Mouse (Mus musculus) neural tube, embryonic 10.5 days (tissue): ENCODE measurements around the gene Parp14.
A peak's percentile ranks its signal among the peaks of the same experiment; 100 is the strongest.
"Not testable (repeated sequence)": the region's sequence is repeated elsewhere in the genome, so short reads cannot be mapped to it uniquely, and the experiment has no call there.

Experiments
- DNase-seq: peaks from one replicate; pipeline ENCODE4 v3.0.0-alpha.2; 2017; ENCODE audit warnings: low spot score; ENCODE audit errors: extremely low spot score

Parp14 gene

DNA sequence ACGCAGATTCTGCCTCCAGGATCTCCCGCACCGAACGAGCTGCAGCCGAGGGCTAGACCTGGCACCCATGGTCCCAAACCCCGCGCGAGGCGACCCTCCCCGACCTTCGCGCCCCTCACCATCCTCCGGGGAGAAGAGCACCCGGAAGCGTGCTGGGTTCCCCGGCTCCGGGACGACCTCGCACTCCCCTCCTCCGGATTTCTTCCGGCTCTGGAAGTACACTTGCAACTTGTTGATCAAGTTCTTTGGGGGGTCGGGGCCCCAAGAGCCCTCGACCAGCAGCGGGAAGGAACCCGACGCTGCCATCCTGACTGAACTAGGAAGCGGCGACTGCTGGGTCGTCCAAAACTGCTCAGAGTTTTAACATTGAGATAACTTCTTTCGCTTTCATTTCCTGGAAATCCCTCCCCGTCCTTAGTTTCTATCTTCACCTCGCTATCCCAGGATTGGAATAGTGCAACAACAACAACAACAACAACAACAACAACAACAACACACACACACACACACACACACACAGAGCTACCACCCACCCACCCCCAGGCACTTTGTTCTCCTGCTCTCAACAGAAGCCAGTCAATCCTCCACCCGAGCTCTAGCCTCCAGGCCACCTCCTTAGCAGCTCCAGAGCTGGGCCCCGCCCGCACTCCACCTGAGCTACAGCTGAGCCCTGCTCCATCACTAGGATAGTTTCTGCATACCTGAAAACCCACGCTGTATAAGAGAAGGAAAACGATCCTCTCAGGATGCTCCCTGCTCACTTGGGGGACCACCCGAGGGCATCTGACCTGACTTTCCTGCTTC, at the start of gene Parp14:
Parp14 (minus strand) TSS at position 497 of the 804 bp plus-strand sequence.
- DNase-seq: peak; percentile 58

DNA sequence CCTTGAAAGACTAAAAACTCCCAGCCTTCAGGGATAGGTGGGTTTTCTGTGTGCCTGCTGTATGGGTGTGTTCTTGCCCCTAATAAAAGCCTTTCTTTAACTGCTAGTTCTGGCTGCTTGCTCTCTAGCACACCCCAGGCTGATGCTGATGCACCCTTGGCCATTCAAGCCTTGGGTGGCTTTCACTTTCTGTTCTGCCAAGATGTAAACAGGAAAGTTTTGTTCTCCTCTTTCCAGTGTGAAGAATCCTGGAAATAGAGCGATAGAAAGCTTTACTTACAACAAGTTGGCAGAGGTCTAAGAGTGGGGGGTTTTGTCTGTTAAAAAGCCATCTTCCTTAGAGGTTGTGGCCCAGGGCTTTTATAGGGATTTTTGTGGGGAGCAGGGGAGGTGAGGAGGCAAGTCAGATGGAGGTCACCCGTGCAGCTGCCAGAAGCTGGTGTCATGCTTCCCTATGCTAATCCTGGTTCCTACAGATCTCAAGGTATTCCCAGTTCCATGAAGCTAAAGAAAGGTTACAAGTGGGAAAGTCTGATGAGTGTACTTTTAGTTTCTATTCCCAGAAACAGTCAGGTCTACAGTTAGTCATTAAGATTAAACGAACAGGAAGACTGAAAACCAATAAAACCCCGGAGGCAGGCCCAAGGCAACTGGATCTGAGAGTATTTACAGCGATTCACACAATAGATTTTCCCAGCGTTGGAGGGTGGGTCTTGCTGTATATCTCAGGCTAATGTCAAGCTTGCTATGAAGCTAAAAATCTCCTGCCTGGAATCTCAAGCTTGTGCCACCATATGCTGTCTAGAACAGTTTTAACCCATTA, 47.6 kb upstream of the Parp14 start:
- no peak for DNase-seq

DNA sequence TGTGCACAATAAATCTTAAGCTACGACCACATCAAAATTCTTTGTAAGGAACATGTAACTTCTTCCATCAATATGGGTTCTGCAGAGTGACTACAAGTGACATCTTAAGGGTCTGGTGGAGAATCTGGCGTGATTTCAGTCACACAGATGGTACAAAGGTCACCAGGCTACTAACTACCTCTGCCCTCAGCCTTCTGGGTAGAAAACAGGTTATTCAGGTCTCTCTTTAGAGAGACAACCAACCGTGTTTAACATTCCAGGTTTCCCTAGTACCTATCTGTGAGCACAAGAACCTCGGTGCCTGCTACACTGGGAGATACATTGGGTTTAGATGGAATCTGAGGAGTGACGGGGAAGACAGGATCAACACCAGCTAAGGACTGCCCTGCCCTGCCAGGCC, 43.0 kb upstream of the Parp14 start:
- no peak for DNase-seq

DNA sequence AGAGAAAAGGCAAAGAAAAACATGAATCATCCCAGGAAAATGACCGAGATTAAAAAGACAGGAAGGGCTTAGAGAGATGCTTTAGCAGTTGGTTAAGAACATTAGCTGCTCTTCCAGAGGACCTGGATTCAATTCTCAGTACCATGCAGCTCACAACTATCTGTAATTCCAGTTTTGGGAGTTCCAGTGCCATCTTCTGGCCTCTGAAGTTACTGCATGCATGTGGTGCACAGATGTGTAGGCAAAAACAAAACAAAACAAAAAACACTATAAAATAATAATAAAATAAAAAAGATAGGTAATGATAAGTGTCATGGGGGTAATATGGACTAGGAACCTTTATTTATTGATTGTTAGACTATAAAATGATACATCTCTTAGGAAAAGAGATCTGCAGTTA, 42.2 kb upstream of the Parp14 start:
- DNase-seq: no peak

DNA sequence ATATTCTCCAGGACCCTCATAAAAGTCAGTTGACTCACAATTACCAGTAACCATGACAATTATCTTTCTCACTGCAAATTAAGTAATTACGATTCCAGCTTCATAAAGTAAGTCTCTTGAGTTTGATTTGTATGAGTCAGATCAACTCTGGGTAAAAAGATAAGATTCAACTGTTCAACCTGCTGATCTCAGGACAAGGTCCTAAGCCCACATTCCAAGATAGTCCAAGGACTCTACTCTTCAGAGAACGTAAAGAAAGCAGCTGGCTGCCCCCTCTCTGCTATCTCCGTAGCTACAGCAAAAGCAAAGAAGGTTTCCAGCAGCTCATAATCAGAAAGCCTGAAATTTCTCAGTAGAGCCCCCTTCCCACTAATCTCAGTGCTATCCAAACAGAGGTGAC, 40.1 kb upstream of the Parp14 start:
- no peak for DNase-seq

DNA sequence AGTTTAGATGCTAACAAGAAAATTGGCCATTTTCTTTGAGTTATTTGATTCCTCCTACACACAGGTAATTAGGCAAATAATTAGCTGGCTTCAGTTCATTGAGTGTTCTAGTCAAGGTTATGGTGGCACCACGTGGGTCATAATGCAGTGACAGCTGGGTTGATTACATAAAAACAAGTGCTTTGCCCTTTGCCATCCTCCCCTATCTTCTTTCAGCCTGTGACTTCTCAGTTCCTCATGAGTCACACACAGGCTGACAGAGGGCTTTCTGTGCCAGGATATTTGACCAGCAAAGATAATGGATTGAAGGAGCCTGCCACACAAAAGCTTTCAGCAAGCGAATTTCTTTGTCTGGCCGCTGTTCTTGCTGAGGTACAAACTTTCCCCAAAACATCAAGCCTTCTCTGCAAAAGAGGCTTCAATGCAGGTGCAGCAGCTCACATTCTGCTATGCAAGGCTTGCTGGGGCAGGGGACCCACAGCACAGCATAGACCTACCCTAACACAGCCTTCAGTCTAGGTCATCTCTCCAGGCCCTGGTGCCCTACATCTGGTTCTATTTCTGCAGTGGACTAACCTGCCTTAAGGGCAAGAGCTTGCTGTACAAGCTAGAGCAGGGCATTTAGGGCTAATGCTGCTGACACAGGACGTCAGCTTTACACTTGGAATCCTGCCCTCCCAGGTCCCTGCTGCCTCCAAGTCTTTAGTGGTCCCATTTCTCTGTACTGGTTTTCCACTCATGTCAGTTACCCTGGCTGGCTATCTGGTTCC, 36.3 kb upstream of the Parp14 start:
- no peak for DNase-seq

DNA sequence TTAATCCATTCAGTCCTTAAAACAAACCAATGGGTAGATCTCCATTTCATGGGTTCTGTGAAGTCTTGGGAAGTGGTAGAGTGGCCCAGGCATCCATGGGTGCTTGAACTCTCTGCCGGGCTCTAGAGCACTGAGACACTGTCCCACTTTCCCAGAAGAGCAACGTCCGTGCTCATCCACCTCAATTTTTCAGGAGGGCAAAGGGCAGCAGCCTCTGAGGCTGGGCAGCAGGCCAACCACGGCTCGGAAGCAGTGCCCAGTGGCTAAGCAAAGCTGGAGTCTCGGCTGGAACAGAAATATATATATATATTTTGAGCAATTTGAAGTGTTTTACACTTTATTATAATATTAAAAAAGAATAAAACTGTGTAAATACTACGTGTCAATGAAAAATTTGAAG, 35.5 kb upstream of the Parp14 start:
- no peak for DNase-seq

DNA sequence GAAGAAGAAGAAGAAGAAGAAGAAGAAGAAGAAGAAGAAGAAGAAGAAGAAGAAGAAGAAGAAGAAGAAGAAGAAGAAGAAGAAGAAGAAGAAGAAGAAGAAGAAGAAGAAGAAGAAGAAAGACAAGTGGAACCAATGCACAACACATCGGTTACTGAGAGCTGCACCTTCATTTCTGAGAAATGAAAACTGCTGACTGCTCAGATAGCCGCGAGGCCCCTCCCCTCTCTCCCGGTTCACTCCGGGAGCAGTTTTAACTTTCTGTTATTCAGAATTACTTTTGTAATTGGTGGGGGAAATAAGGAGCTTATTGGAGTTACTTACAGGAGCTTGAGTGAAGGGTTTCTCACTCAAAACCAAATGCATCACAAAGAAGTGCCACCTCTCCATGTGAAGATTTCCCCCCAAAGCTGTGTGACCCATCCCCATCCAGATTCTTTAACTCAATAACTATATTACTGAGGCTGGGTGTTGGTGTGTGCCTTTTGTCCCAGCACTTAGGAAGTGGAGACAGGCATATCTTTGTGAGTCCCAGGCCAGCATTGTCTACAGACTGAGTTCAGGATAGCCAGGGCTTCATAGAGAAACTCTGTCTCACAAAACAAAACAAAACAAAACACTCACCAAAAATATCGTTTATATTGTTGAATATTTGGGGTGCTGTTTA, 34.6 kb upstream of the Parp14 start:
- no peak for DNase-seq

DNA sequence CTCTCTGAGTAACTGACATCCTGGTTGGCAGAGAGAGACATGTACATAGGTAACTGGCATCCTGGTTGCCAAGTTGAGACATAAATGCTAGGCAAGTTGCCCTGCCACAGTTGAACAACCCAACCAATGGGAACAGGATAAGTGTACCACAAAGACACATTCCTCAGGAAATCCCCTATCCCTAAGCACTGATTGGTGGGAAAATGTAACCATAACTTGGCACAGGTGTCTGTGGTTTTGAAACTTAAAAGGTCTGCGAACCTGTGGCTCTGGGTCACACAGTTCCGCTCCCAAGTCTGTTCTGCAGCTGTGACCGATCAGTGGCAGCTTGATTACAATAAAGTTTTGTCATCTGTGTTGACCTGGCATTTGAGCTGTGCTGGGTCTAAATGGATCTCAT, 34.0 kb upstream of the Parp14 start:
- DNase-seq: no peak

DNA sequence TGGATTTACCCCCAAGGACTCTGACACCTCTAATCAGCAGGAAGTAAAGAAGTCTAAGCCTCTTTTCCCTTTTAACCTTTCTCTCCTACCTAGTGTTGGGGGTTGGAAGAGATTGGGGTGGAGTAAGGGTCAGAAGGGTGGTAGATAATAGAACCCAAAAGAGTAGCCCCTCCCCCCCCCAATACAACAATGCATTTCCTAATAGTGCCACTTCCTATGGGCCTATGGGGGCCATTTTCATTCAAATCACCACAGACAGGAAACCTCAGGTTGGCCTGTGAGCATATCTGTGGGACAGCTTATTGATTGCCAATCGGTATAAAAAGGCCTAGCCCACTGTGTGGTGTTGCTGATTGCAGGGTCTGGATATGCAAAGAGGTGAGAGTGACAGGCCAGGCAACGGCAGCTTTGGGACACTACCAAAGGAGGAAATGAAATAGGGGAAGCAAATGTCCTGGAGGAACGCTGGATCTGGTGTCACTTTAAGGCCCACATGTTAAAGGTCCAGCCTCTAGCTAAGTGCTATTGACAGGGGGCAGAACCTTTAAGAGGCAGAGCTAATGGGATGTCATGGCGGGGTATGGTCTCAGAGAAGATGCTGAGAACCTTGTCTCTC, 32.9 kb upstream of the Parp14 start:
- no peak for DNase-seq

DNA sequence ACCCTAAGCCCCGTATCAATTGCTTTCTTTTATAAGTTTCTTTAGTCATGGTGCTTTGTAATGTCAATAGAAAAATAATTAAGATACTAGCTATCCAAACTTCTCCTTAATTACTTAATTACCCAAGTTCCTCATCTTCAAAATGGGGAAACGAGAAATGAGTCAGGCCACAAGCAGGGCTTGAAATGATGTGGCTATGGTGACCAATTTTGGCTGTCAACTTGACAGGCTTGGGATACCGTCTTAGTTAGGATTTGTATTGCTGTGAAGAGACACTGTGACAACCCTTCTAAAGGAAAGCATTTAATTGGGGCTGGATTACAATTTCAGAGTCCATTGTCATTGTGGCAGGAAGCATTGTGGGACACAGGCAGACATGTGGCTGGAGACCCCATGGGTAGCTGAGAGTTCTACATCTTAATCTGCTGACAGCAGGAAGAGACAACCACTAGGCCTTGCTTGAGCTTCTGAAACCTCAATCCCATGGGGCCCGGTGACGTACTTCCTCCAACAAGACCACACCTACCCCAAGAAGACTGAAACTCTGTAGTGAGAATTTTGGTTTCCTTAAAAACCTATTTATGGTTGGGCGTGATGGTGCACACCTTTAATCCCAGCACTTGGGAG, 31.8 kb upstream of the Parp14 start:
- no peak for DNase-seq

DNA sequence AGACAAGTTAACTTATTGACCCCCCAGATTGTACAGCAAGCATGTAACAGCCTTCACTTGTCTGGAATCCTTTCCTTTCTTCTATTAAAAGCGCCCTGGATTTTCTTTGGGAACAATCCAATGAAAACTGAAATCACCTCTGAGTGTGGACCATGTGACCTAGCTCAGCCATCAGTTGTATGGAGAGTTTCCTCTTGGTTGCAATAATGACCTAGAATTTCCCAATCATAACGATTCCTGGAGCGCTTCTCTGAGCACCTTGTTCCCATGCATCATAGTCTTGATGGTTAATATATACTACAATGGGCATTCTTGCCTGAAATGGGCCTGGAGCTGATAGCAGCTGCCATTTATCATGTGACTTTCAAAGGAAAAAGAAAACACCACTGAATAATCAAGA, 29.2 kb upstream of the Parp14 start:
- no peak for DNase-seq

DNA sequence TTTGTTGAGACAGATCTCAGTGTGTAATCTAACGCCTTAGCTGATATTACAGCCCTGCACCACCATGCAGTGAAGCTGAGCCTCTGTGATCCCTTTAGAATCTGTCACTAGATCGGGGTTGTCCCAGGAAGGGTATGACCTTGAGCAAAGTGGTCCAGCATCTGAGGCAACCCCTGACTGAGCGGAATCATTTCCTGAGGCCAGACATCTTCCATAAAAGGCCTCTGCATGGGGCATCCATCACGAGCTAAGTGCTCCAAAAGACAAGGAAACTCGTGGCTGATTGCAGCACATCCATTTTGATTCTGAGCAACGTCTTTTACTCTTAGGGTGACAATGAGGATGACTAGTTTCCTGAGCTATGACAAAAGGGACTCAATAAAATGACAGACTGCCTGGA, 23.7 kb upstream of the Parp14 start:
- no peak for DNase-seq

DNA sequence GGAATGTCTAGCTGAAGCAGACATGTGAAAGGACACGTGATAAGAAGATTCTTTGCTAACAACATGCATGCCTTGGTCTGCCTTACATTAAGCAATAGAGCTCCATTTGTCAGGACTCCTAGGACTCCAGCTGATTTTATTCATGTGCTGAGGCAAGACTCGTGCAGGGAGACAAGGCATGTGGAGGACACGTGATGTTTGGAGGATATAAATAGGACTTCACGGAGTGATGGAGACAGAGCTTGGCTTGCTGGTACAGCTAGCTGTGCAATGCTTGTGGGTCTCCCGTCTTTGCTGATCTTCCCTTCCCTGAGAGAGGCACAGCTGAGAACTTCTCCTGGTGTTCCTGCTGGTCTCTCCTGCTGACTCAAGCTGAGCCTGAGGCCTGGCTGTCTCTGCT, 20.3 kb upstream of the Parp14 start:
- not testable (repeated sequence) for DNase-seq

DNA sequence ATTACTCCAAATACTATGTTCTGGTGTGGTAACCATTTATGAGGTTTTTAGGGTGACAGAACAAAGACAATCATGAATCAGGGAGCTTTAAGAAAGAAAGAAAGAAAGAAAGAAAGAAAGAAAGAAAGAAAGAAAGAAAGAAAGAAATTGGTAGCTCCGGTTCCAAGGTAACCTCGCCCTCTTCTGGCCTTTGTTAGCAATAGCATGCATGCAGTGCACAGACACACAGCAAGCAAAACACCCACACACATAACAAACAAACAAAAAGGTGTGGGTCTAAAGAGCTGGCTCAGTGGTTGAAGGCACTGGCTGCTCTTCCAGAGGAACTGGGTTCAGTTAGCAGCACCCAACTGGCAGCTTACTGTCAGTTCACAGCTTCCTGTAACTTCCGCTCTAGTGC, 19.3 kb upstream of the Parp14 start:
- no peak for DNase-seq

DNA sequence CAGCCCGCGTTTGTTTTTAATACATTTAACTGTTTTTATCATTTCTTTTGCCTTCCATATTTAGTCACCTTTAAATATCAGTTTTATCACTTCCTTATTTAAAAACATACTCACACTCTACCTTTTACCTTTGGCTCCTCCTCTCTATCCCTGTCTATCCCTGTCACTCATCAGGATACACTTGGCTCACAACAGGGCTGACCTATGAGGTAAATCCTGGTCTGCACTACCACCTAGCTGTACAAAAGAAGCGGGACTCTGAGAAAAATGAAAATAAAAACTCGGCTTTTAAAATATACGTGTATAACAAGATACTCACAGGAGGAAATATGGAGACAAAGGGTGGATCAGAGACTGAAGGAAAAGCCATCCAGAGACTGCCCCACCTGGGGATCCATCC, 17.6 kb upstream of the Parp14 start:
- DNase-seq: no peak

DNA sequence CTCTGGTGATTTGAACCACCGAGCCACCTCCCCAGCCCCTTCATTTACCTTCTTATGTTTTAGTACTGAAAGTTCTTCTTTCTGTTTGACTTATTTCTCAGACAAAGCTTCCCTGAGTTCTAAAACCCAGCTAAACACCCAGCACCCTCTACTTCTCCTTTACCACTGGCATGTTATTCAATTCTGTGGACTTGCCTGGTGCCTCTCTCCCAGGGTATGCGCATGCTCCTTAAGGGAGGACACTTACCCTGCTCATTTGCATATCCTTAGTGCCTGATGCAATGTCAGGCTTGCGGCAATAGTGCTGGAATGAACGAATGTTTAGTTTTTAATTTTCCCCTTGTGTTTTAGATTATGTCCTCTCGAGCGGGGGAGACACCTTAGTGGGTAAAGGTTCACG, 16.8 kb upstream of the Parp14 start:
- no peak for DNase-seq

DNA sequence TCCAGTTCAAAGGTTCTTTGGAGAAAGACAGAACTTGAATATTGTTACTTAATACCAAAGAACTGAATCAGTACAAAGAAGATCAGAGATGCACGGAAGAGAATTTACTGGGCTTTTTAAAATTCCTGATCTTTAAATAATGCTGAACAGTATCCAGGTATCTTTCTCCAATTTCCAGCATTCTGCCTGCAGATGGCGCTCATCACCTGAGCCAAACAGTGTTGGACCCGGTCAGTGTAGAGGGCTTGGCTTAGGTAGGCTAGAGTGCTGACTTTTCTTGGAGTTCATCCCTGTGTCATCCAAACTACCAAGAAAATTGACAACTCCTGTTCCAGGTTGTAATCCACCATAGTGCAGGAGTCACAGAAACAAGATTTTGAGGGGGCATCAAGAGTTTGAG, 3.1 kb upstream of the Parp14 start:
- no peak for DNase-seq

DNA sequence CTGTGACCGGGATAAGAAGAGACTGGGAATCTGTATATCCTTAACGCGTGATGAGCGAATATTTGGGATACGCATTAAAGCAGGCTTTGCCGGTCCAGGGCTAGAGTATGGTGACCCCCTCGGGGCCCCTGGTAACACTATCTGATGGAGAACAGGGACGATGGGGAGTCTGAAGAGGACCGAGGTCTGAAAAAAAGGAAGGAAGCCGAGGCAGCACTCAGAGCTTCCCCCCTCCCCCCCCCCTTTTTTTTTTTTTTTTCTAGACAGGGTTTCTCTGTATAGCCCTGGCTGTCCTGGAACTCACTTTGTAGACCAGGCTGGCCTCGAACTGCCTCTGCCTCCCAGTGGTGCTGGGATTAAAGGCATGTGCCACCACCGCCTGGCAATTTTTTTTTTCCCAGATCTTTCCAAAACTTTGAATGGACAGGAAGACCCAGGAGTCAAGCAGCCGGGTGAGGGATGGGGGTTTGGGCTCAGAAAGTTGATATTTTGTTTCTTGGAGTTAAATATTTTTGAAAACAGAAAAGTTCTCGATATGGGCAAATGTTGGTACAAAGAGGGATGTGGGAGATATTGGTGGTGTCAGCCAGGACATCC, 1.2 kb upstream of the Parp14 start:
- no peak for DNase-seq

DNA sequence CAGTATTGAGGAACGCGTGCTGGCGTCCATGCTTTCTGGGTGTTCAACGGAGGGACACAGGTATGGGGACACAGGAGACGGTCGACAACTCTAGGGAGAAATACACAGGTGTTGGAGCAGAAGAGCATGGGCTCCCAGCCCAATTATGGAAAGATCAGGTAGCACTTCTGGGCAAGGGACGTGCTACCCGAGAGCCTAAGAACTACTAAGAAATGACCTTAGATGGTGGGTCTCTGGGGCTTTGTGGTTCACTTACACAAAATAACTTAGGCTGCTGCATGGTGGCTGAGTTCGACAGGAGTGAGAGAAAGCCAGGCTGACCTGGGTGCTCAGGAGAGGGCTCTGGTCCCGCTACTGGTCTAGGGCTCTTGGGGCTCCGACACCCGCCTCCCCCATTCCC, 554 bp upstream of the Parp14 start:
- DNase-seq: no peak
